Mouse (Mus musculus) ES-Bruce4 (cell line): ENCODE data around the gene Fgfr2.

ENCODE experiments used
- CTCF ChIP-seq: IDR thresholded peaks from one replicate; pipeline ENCODE4 v1.8.1; 2011; ENCODE audit warnings: low read depth, low read length
- POLR2A ChIP-seq: IDR thresholded peaks from one replicate; pipeline ENCODE4 v1.8.1; 2011; ENCODE audit warnings: low read length; ENCODE audit not compliant: insufficient read depth

- no peak for TF ChIP-seq CTCF
- TF ChIP-seq POLR2A = no peak
Measured at GRCm38 (mm10) chr7:132013970-132014369, 1109.2 kb downstream of the Fgfr2 start.
